Mouse (Mus musculus): ENCODE measurements around the gene Grm7.

Gene Grm7

DNA sequence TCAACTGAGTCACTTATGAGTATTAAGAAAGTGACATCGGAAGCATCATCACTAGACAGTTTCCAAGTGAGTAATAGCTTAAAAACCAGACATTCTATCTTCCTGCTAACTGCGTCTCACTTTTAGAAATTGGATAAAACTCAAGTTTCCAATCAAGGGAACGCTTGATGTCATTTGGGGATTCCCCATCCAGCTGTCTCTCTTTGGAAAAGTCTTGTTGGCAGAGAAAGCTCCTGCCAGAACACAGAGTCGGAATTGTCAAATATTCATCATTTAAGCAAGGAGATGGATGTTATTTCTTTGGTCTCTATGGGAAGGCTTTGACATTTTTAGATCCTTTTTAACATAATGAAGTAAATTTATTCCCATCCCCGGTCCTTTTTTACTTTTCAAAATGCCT lies 336.6 kb downstream of the Grm7 start:
- no peak for DNase-seq (ENCODE audit: low spot score)

DNA sequence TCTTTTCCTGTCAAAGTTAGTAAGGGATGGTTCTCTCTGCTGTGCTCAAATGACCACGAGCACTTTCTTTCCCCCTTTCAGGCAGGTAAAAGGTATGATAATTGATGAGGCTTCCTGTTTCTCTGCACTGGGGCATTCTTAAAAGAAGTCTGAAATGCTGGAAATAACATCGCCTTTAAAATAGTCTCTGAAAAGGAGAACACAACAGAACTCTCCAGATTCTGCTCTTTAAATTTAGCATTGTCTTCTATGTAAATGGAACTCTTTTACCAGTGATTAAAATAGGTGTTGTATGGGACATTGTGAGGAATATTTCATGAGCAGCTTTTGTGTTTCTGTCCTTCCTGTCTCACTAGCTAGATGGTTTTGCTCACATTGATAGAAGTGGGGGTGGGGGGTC lies 393.7 kb downstream of the Grm7 start:
- no peak for DNase-seq (ENCODE audit: low spot score)

DNA sequence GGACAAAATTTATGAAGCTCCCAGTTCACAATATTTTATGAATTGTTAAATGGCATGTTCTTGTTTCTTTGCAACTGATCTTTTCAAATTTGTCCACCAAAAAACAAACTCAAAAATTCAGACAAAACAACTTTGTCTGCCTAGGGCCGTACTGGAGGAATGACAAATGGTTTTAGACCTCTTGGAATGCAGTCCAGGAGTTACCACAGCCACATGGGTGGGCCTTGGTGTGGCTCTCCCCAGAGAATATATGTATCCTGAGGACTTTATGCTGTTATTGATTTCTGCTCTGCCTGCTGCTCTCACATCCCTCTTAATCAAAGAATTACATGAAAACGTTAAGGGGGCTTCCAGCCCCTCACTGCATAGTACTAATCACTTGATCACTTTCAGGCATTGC lies 400.5 kb downstream of the Grm7 start:
- DNase-seq (ENCODE audit: low spot score): no peak

DNA sequence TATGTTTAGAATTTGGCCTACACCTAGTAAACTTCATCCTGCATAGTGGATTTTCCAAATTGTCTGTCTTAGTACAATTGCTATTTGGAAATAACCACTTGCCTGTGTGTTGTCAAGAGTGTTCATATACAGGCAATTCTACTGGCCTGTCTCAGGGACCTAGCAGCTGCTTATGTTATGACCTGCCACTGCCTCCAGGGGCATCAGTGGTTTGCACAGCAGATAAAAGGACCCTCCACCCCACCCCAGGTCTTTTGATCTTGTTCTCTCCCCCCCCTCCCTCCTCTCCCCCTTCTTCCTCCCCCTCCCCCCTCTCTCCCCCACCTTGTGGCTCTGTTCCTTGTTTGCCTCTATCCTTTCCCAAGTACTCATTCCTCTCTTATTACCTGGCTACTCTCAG lies 403.9 kb downstream of the Grm7 start:
- no peak for DNase-seq (ENCODE audit: low spot score)

DNA sequence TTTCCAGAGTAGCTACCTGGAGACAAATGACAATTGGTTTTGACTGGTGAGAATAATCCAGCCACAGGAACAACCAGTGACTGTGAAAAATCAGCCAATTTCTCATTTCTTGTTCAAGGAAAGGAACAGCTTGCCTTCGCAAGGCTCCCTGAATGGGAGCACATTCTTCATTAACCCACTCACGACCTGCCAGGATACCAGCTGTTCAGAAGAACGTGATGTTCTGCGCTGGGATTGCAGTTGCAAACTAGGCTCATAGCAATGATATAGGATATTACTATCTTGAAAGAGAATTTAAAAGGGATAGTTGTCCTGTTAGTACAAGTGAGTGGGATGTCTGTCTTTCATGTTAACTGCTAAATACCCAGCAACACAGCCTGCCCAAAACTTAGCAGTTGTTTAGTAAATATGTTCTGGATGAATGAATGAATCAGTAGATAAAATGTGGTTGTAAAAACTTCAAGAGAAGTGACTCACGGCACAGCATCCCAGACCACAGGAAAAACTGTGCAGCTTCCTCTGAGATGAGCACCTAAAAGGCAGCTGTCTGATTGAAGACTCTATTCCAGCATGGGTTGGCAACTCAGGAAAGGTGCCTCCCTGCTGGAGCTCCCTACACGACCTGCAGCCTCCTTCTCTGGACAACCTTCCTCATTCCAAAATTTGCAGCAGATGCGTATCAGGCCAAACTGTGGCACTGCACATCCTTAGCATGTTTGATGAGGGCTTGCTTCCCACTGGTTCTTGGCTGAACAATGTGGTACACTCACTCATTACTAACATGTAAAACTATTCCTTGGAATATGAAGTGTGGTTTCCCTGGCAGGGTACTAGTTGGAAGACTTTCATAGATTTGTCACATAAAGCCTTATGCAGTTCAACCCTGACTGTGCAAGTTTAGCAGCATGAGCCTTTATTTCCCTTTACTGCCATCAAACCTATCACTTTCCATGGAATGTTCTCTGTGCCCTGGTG lies 408.9 kb downstream of the Grm7 start:
- DNase-seq (ENCODE audit: low spot score): no peak

DNA sequence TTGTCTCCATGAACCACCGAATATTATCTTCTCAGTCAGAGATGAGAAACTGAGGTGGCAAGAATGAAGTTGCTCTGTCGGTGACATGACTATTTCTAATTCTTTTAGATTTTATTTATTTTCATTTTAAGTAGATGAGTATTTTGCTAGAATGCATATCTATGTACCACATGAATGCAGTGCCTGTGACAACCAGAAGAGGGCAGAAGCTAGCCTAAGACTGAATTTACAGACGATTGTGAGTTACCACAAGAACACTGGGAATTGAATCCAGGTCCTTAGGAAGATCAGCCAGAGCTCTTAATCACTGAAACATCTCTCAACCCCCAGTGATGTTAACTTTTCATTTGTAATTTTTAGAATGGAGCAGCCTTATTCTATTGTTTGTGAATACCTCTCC lies 412.4 kb downstream of the Grm7 start:
- no peak for DNase-seq (ENCODE audit: low spot score)

DNA sequence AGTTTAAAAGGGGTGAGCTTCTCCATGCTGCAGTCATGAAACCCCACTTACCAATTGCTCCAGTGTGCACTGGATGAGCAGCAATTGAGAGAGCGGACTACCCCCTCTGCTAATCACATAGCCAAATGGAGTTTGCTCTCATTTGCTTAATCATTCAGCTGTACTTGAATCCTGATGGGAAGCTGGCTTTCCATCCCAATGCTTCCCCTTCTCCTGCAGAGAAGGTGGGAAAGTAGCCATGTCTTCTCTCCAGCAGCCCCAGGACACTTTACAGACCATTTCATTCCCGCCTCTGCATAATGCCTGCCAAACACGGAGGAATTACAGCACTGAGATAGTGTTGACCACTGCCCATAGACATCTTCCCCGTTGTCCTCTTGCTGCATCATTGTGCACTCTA lies 414.6 kb downstream of the Grm7 start:
- DNase-seq (ENCODE audit: low spot score): no peak

DNA sequence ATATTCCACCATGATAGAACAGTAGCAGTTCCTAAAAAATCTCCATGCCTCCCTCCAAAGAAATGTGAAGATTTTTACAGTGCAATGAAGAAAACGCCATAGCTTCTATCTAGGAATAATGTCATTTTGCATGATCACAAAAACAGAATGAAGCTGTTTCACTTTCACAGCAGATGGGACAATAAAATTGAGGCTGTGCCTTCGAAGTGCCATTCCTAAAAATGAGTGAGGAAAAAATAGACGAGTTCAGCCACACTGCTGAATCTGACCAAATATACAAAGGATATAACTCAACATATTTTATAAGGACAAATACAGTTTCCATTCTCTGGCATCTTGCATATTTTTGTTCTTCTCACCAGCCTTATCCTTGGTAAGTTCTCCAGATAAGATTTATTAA lies 439.2 kb downstream of the Grm7 start:
- no peak for DNase-seq (ENCODE audit: low spot score)

DNA sequence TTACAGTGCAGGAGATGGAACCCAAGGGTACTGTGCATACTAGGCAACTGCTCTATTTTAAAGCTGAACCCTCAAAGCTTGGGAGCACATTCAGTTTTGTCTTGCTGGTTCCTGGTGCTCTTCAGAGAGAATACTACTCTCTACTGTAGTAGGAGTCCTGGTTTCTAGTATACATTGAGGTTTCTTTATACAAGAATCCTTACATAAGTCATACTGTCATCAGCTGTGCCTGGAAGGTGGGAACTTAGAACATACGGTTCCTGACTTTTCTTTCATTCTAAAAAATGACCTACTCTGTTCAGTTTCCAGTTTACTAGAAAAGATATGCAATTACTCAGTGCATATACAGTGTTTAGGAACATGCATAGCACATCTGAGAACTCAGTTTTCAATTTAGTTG lies 449.4 kb downstream of the Grm7 start:
- DNase-seq (ENCODE audit: low spot score): no peak

DNA sequence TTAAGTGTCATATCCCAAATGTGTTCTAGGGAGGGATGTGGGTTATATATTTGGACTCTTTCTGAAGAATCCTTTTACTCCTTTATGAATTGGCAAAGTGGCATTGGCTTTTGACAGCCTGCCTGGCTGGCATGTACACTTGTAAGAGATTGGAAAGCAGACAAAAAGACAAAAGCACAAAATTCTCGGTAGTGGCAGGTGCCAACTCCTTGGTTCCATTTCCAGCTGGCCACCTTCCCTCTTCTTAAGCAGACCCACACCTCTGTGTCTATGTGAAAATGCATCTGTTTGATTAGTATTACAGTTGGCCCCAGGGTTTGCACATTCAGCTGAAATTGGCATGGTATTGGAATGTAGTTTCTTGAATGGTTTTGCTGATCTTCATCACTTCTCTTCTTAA lies 460.1 kb downstream of the Grm7 start:
- DNase-seq (ENCODE audit: low spot score): no peak

DNA sequence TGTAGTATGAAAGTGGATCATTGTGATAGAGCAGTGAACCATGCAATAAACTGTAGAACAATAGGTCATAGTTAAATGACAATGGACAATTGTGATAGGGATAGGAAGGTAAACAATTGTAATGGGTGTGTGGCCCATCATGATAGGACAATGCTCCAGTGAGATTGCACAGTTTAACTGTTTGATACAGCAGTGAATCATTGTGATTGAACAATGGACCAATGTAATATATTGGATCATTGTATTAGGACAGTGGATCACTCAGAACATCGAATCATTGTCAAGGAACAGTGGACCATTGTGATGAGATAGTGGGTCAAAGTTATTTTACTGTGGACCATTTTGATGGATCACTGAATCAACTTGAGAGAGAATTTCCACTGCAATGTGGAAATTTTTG lies 515.7 kb downstream of the Grm7 start:
- no peak for DNase-seq (ENCODE audit: low spot score)

DNA sequence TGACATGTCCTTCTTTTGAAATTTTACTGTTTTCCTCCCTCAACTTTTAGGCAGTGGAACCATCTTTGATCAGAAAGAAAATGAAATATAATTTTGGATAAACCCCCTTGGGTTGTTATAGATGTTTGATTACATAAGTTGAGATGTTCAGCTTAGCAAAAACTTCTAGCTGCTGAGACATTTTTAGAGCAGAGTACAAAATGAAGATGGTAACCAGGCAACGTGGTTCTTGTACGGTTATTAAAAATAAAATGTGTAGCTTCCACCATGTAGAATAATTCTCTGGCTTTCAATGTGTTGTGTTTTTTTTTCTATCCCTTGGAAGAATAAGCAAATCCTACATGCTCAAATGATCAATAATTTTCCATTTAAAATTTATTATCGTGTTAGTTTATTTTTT lies 550.0 kb downstream of the Grm7 start:
- DNase-seq (ENCODE audit: low spot score): no peak

DNA sequence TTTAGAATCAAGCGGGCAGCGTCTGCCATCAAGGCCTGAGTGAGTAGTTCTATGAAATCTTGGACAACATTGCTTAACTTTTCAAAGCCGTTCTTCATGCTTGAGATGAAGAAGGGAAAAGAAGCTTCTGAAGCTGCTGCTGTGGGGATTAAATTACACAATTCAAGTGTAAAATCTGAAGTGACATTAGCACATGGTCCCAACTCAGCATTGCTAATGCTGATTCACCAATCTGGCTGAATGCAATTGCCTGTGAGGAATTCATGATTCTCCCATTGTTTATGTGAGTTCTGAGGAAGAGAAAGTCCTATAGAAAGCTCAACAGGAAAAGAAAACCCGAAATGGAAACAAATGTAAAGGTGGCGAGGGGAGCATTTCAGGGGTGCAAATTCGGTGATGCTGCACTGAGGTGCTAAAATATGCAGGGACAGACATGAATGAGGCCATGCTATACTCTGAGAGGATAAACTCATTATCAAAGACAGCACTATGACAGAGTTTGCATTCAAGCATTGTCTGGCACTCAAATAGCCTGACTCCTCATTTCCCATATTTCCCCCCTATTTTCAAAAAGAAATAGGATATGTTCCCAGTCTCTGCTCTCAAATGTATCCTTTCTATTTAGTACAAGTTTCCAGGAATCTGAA lies 575.8 kb downstream of the Grm7 start:
- DNase-seq (ENCODE audit: low spot score): no peak

DNA sequence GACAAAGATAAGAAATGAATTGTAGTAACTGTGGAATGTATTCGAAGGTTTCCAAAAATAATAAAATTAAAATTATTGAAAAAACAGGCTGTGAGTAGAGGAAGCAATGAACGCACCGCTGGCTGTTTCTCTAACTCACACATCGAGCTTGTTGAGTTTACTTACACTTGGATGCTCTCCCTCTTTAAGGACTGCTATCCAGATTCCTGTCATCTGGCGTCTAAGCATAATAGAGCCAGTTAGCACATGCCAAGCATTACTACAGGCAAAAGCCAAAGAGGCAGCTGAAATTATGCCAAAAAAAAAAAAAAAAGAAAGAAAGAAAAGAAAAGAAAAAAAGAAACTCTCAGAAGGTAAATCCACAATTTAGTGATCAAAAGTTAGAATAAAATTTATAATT lies 609.8 kb downstream of the Grm7 start:
- DNase-seq (ENCODE audit: low spot score): no peak

DNA sequence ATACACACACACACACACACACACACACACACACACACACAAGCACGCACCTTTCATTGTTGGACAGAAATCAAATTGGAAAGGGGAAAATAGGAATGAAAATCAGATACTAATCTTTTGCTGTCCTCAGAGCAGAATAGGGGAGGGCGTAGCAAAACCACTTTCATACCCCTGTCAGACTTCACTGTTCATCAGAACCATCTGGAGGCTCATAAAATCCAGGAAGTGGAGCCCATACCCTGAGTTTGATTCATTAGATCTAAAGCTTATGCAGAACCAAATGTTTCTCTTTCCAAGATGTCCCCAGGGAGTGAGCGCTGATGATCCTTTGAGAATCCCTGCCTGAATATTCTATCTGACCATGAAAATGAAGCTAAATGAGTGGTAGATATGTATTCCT lies 611.6 kb downstream of the Grm7 start:
- DNase-seq (ENCODE audit: low spot score): no peak

DNA sequence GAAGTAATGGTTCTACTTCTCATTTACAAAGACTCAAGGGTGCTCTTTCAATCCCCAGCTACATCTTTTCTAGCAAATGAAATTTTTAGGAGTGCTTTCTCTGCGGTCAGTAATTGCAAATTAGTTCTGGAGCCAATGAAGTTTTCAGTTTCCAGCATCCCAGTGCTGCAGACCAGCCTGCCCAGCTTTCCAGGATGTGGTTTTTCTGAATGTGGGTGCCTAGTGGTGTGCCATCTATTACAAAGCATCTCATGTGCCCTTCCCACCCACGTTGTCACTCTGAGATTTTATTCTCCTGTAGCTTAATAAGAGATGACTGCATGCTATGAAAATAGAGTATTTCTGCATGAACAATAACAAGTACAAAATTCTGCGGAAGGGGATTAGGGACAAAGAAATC lies 612.9 kb downstream of the Grm7 start:
- DNase-seq (ENCODE audit: low spot score): no peak

DNA sequence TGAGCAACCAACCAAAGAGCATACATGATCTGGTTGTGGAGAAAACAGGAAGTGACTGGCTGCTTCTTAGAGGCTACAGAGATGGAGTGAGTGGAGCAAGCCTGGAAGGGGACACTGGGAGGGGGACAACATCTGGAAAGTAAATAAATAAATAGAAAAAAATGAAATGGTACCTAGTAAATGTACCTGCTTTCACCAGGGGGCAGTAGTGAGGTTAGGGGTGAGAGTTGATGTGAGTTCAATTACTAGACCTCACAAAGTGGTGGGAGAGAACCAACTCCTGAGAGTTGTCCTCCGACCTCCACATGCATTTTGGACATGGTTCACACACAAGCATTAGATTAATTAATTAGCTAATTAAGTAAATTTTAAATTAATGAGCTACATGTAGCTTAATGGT lies 615.8 kb downstream of the Grm7 start:
- DNase-seq (ENCODE audit: low spot score): no peak

DNA sequence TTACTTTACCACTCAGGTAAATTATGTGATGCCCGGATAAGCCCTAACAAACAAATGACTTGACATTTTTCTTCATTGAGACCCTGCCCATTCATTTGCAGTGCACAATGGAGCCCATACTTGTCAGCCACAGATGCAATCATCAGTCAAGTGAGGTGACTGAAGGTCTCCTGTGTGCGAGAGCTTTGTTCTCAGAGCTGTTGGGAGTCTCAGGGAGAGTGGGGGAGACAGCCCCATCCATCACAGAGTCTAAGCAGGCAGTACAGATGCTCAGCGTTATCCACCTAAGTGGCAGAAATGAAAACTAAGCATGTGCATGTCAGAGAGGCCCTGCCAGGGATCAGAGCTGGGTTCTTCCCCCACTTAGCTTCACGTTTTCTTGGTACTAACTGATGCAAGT lies 631.3 kb downstream of the Grm7 start:
- no peak for DNase-seq (ENCODE audit: low spot score)

DNA sequence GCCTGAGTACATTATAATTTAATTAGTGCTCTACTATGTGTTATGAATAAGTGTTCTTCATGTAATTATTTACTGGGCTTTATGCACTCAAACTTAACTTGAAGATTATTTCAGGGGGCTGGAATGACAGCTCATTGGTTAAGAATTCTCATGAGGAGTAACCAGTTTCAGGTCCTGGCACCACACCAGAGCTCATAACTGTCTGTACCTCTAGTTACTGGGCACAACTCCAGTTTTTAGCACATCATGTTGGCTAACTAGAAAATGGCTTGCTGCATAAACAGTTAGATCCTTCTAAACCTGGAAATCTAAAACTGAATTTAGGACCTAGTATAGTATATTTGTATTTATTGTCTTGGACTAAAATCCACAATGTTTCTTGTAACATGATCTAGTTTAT lies 633.1 kb downstream of the Grm7 start:
- no peak for DNase-seq (ENCODE audit: low spot score)

DNA sequence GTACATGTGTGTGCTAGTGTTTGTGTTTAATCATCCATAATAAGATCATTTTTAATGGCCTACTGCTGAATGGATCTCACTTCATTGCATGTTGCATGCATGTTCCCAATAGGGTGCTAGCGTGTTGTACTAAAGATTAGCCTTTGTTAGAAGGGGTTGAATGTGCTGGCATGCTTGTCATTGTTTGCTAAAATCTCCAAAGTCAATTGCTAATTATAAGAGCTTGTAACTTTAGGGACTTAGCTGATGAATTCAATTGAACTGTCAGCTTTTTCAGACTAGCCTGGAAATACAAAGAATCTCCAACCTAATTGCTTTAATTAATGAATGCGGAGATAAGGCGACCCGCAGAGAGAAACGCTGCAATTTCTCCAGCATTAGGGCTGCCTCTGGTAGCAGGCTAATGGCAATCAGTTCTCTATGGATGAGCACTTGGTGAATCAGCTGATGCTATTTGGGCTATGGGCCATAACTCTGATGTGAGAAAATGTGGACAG lies 648.2 kb downstream of the Grm7 start:
- no peak for DNase-seq (ENCODE audit: low spot score)

DNA sequence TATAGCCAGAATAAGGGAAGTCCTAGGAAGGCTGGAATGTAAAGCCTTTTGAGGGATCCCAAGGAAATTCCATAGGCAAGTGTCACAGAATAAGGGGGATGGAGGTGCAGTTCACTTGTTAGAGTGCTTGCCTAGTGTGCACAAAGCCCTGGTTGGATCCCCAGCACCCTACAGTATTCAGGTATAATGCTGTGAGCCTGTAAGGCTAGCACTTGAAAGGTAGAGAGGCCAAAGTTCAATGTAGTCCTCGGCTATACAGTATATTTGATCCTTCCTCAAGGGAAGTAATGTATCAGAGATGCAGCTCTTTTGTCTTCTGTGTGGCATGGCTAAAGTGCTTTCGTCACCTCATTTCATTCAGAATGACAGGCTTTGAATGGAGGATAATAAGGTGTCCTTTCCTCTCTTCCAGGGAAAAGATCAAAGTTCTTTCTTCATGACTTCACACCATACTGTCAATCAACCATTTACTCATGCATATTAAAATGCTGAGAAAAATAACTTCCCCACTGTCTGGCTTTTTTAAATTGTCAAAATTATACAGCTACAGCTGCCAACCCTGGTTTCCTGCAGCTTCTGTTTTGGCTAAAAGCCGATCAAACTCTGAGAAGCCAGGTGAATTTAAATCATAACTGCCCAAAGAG lies 658.7 kb downstream of the Grm7 start:
- no peak for DNase-seq (ENCODE audit: low spot score)

DNA sequence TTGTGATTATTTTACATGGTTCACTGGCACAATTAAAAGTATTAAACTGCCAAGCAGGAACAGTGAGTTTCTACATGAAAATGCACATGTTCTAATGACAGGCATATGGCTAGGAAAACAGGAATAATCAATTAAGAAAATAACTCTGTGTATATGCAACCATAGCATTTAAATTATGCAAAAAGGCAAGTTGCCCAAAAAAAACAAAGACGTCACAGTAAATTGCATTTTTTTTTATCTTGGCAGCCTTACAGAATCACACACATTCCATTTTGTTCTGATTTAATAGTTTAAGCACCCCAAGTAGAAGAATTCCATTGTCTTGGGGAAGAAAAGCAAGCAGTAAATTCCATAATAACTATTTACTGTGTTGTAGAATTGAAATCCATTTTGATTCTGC lies 716.3 kb downstream of the Grm7 start:
- DNase-seq (ENCODE audit: low spot score): no peak

DNA sequence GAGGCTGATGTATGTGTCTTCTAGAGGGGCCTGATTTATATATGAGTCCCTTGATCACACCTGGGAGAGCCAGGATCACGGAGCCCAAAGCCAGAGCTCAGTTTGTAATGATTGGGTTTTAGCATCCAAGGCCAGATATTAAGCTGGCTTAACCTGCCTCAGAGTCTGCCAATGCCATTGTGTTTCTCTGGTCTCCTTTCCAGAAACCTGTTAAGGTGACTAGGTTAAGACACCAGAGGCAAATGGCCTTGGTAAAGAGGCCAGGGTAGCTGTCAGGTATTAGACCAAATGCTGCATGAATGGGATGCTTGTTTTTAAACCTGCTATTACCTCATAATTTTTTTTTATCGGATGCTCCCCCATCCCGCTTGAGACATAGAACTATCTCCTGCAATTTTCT lies 722.7 kb downstream of the Grm7 start:
- no peak for DNase-seq (ENCODE audit: low spot score)
